Mouse (Mus musculus) stomach, embryonic 14.5 days (tissue): ENCODE data around the gene Hist1h4f. TPM values are rescaled to one million over a fixed set of nuclear protein-coding genes. Genes with fewer than 3 reads are reported as not detected.
A peak's percentile ranks its signal among the peaks of the same experiment; 100 is the strongest.
"Not testable (repeated sequence)": the region's sequence is repeated elsewhere in the genome, so short reads cannot be mapped to it uniquely, and the experiment has no call there.

Experiments used
- ATAC-seq: fragments of 200-750 bp; cut with Nextera tagmentation; 2 replicates; pipeline ENCODE4 v1.8.0; 2017; ENCODE audit warnings: low read depth, moderate TSS enrichment; ENCODE audit not compliant: insufficient number of reproducible peaks, insufficient read depth, low FRiP score
- H3K27ac ChIP-seq: fragments of 300-500 bp; sonication (generic); 2 replicates; pipeline ENCODE4 v1.5.1; 2014; ENCODE audit warnings: mild to moderate bottlenecking, low read length, moderate library complexity, mixed read lengths
- H3K27me3 ChIP-seq: fragments of 300-500 bp; sonication (generic); 2 replicates; pipeline ENCODE4 v1.6.1; 2014; ENCODE audit warnings: low read length, control low read depth, mixed read lengths; ENCODE audit not compliant: control insufficient read depth, insufficient read depth
- H3K36me3 ChIP-seq: fragments of 300-500 bp; sonication (generic); 2 replicates; pipeline ENCODE4 v1.6.1; 2014; ENCODE audit warnings: mild to moderate bottlenecking, control low read depth, low read length, moderate library complexity, mixed read lengths; ENCODE audit not compliant: control insufficient read depth, insufficient read depth
- H3K4me1 ChIP-seq: fragments of 300-500 bp; sonication (generic); 2 replicates; pipeline ENCODE4 v1.6.1; 2014; ENCODE audit warnings: low read length, control low read depth, mixed read lengths; ENCODE audit not compliant: control insufficient read depth, insufficient read depth
- H3K4me2 ChIP-seq: fragments of 300-500 bp; sonication (generic); replicated peaks from 2 replicates; pipeline ENCODE4 v1.6.1; 2014; ENCODE audit warnings: low read depth, low read length, control low read depth
- H3K4me3 ChIP-seq: fragments of 300-500 bp; sonication (generic); 2 replicates; pipeline ENCODE4 v1.5.1; 2014; ENCODE audit warnings: low read depth, low read length, control low read depth
- H3K9ac ChIP-seq: fragments of 300-500 bp; sonication (generic); replicated peaks from 2 replicates; pipeline ENCODE4 v1.6.1; 2014; ENCODE audit warnings: low read depth, mild to moderate bottlenecking, control low read depth, low read length, moderate library complexity, mixed read lengths
- H3K9me3 ChIP-seq: fragments of 300-500 bp; sonication (generic); 2 replicates; pipeline ENCODE4 v1.6.1; 2016; ENCODE audit warnings: low read depth, low read length, control low read depth; ENCODE audit not compliant: control insufficient read depth
- WGBS: fragments of 180-500 bp; shearing (Covaris S2); extraction: QIAGEN DNeasy Blood & Tissue Kit; methylation state at CpG from one replicate; pipeline ENCODE4 v1.1.7; 2014; 5-methylcytosine and 5-hydroxymethylcytosine counted together
- polyA plus RNA-seq: library from polyadenylated mRNA; unstranded; fragments of >200 nt; fragmentation: Nextera tagmentation; extraction: Ambion mirVana; gene quantifications from 2 replicates; pipeline ENCODE4 v1.2.1, GENCODE M21; 2014

Hist1h4f gene
- polyA plus RNA-seq, 1 experiment from 2014 or later, result 1.8 TPM

DNA sequence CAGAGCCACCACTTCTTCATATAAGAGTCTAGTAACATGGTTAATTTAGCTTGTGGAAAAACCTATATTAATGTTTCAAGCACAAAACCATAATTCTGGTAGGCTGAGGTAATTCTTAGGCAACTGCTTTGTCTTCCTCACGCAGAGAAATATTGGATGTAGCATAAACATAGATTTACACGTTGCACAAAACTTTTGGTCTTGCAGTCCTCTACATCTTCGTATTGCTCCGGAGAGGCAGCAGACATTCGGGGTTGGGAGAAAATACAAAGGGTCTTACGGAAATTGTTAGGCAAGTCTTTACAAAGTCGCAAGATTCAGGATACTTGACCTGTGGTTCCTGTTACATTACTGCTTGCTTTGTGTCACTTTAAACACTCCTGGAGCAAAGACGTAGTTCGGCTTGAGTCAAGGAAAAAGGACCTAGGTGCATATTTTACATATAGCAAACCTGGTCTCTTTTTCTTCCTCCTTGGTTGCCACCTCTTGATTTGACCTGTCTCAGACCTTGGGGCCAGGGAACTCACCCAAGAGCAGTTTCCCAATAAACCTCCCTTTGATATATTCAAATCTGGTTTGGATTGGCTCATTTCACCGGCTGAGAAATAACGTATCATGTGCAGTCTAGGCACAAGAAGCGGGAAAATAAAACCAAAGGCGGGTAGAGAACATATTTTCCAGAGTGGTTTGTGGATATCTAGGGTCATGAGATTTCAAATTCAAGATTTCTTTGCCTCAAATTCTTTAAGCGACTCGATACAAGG lies 16.9 kb downstream of the Hist1h4f start:
- peak overlapping the region; percentile 94 for H3K27ac ChIP-seq
- H3K4me2 ChIP-seq, result peak overlapping the region; percentile 34
- peak overlapping the region; percentile 67 for H3K9ac ChIP-seq
- WGBS, result under 1% methylated on average over 15 of the region's 15 CpGs
- H3K4me3 ChIP-seq, result peak overlapping the region; percentile 42
- H3K4me1 ChIP-seq, result peaks cover 6% of the 10 kb centered on the region
- no peaks in the 10 kb centered on the region for H3K27me3 ChIP-seq
- no peak for ATAC-seq
- H3K9me3 ChIP-seq, result no peaks in the 10 kb centered on the region
- no peaks in the 10 kb centered on the region for H3K36me3 ChIP-seq

DNA sequence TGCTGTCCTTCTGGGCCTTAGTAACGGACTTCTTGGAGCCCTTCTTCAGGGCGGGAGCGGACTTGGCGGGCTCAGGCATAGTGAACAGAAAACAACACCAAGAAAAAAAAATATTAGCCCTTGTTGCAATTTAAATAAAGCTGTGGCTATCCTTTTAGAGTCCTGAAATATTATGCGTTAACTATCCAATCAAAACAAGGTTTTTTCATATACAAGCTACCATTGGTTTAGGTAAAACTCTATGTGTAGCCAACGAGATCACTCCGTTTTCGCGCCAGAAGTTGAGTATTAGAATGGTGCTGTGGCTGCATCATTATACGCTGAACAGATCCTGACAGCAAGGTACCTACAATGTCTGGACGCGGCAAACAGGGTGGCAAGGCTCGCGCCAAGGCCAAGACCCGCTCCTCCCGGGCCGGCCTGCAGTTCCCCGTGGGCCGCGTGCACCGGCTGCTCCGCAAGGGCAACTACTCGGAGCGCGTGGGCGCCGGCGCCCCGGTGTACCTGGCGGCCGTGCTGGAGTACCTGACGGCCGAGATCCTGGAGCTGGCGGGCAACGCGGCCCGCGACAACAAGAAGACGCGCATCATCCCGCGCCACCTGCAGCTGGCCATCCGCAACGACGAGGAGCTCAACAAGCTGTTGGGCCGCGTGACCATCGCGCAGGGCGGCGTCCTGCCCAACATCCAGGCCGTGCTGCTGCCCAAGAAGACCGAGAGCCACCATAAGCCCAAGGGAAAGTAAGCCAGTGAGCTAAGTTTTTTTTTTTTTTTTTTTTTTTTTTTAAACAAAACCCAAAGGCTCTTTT lies 17.7 kb downstream of the Hist1h4f start, which contains the start of gene Hist1h2af:
Gene Hist1h2af (plus strand): TSS at position 347 of the 808 bp plus-strand sequence.
- Histone ChIP-seq H3K4me3 (peak within 1 kb of the TSS; percentile 53), H3K4me1 (peaks cover 10% of the 10 kb centered on the region), H3K9ac (peak within 1 kb of the TSS; percentile 70), H3K27ac (peak within 1 kb of the TSS; percentile 97), H3K4me2 (peak within 1 kb of the TSS; percentile 55)
- ATAC-seq, result peak; percentile 54
- WGBS, result under 1% methylated on average over 24 of the region's 53 CpGs
- H3K27me3 ChIP-seq, H3K9me3 ChIP-seq, H3K36me3 ChIP-seq: not testable (repeated sequence)

DNA sequence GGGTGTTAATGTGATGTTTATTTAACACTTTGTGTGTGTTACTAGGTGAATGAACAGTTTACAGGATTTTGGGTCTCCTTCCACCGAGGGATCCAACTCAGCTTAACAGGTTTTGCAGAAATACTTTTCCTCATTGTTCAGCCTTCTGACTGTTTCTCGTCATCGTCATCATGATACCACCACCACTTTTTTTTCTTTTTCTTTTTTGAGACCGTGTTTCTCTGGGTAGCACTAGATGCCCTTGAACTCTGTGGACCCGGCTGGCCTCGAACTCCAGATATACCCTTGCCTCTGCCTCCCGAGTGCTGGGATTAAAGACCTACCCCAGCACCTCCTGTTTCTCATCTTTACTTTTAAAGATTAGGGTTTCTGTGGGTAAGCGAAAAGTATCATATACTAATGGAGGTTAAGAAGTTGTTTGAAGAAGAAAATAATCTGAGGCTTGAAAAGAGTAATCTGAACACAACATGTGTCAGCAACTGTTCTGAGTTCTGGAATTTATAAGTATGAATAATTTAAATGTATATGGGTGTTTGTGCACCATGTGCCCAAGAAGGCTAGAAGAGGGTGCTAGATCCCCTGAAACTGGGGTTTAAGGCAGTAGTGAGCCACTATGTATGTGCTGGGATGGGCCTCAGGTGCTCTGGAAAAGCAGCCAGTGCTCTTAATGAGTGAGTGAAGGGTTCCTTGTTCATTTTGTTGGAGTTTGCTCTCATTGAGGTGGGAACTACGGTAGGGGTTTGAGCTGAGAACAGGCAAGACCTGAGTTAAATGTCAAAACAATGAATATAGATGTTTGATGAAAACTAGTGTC lies 19.0 kb downstream of the Hist1h4f start:
- peak overlapping the region; percentile 97 for H3K27ac ChIP-seq
- 16% methylated on average over 9 of the region's 9 CpGs for WGBS
- peak overlapping the region; percentile 53 for H3K4me3 ChIP-seq
- peak overlapping the region; percentile 70 for H3K9ac ChIP-seq
- H3K4me1 ChIP-seq, result peaks cover 11% of the 10 kb centered on the region
- H3K4me2 ChIP-seq, result peak overlapping the region; percentile 55
- no peaks in the 10 kb centered on the region for H3K9me3 ChIP-seq
- H3K27me3 ChIP-seq, result no peaks in the 10 kb centered on the region
- ATAC-seq, result no peak
- H3K36me3 ChIP-seq, result no peaks in the 10 kb centered on the region

DNA sequence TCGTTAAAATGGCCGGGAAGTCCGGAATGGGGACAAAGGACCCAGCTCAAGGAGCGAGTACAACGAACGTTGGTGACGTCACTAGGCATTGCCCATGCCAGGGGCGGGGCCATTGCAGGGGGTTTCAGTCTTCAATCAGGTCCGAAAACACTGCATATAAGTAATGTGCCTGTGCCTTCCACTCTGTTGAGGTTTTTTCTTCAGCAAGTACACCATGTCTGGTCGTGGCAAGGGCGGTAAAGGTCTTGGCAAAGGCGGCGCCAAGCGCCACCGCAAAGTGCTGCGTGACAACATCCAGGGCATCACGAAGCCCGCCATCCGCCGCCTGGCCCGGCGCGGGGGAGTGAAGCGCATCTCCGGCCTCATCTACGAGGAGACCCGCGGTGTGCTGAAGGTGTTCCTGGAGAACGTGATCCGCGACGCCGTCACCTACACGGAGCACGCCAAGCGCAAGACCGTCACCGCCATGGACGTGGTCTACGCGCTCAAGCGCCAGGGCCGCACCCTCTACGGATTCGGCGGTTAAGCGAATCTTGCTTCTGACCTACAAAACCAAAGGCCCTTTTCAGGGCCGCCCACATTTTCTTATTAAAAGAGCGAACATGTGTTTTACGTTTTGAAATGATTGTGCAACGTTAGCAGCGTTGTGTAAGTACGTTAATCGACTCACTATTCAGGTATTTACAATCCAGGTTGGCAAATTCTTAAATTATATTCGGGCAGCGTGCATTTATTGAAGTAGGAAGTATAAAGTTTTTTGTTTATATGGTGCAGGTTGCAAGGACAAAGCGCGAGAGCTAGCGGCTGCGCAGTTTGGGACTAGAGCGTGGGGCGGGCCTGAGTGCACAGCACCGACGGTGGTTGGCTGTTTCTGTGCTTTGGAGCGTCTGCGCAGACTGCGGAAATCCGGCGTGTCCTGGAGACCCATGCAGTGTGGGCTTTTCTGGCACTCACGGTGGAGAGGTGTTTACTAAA lies 20.3 kb downstream of the Hist1h4f start, which contains the start of gene Hist1h4h:
Gene Hist1h4h (plus strand): TSS at position 150 of the 975 bp plus-strand sequence.
- Histone ChIP-seq H3K4me2 (peak within 1 kb of the TSS; percentile 55), H3K4me3 (peak within 1 kb of the TSS; percentile 53), H3K36me3 (no peaks in the 10 kb centered on the region), H3K9ac (peak within 1 kb of the TSS; percentile 70), H3K9me3 (no peaks in the 10 kb centered on the region), H3K27ac (peak within 1 kb of the TSS; percentile 97), H3K4me1 (peaks cover 5% of the 10 kb centered on the region), H3K27me3 (no peaks in the 10 kb centered on the region)
- peak; percentile 77 for ATAC-seq
- under 1% methylated on average over 53 of the region's 70 CpGs for WGBS

DNA sequence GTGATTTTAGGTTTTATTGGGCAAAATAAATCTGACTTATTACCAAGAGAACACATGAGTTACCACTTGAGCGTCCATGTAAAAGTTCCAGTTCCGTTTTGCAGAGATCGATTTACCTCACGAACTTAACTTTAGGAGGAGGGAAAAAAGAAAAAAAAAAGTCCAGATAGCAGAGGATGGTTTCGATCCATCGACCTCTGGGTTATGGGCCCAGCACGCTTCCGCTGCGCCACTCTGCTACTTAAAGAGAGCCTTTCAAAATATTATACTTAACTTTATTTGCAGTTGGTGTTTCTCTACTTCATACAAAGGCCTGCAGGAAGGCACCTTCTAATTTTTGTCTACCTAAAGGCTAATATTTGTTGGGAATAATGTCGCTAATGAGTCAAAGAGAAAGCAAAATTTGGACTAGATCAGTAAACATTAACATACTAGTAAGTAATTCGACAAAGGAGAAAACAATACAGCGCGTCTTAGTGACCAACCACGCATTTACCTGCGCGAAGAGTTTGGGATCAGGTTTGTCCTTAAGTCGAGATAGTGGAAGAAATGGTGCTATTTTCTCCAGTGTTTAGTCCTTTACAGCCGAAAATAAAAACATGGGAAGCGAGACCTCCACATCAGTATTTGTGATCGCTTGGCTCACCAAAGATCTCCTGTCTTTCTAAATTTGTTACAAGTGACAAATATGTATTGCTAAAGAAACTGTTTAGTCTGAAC lies 21.1 kb downstream of the Hist1h4f start:
- under 1% methylated on average over 20 of the region's 20 CpGs for WGBS
- Histone ChIP-seq H3K4me2 (peak overlapping the region; percentile 55), H3K9me3 (no peaks in the 10 kb centered on the region), H3K9ac (peak overlapping the region; percentile 57), H3K4me3 (peak overlapping the region; percentile 53), H3K4me1 (peaks cover 5% of the 10 kb centered on the region), H3K27me3 (no peaks in the 10 kb centered on the region), H3K27ac (peak overlapping the region; percentile 97), H3K36me3 (no peaks in the 10 kb centered on the region)
- ATAC-seq, result no peak

DNA sequence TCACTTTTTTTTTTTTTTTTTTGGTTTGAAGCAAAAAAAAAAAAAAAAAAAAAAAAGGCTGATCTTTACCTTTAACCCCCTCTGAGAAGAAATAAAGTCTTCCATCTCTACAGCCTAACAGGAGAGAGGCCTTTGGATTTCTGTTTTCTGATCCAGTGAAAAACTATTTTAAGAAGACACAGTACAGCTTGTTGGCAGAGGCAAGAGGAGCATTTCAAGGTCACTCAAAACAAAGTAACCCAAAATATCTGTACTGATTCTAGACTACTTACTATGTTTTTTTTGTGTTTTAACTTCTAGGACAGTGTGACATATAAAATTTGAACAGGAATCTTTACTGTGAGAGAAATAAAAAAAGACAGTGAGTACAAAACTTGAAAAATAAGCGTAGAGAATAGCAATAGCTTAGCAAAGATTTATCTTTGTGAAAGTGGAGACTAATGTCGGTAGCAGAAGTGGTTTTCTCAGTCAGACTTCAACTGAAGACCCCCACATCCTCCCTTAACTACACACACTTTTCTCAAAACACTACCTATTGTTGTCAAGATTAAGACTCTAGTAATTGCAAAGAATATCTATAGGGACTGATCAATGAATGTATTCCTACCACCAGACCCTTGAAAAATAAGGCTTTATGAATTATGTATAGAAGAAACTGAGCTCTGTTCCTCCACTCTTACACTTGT lies 21.8 kb downstream of the Hist1h4f start:
- Histone ChIP-seq H3K4me2 (peak overlapping the region; percentile 55), H3K9me3 (no peaks in the 10 kb centered on the region), H3K9ac (peak overlapping the region; percentile 57), H3K27ac (peak overlapping the region; percentile 97), H3K4me1 (peaks cover 5% of the 10 kb centered on the region), H3K4me3 (peak overlapping the region; percentile 53), H3K36me3 (no peaks in the 10 kb centered on the region), H3K27me3 (no peaks in the 10 kb centered on the region)
- no peak for ATAC-seq
- WGBS, result 9% methylated on average over 2 of the region's 2 CpGs

DNA sequence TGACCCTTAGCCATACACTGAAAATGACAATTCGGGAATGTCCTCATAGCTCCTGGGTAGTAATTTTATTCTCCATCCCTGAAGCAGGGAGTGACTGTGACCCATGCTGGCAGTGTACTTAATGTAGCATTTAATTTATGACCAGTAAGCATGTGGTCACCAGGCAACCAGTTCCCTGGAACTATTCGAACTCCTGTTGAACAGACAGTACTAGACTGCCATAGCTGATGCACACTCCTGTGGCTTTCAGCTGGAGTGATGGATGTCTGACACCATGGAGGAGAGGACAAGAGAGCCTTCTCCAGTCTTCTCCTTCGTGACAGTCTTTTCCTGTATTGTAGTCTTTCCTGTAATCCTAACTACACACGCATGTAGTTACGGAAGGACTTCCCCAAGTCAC lies 22.4 kb downstream of the Hist1h4f start:
- 75% methylated on average over 5 of the region's 5 CpGs for WGBS
- Histone ChIP-seq H3K4me2 (peak overlapping the region; percentile 55), H3K4me3 (0 out of 2 replicates have a peak overlapping the region, but pooled peaks have one; percentile 53), H3K9ac (no peak overlapping the region), H3K27ac (no peak overlapping the region), H3K4me1 (peaks cover 5% of the 10 kb centered on the region), H3K36me3 (no peaks in the 10 kb centered on the region), H3K27me3 (no peaks in the 10 kb centered on the region), H3K9me3 (no peaks in the 10 kb centered on the region)
- ATAC-seq, result no peak
